Mouse (Mus musculus) Muller cell, postnatal 12 days (primary cell): ENCODE measurements around the gene Csmd2.

ENCODE experiments used
- DNase-seq: peaks from one replicate; pipeline ENCODE4 v3.0.0-alpha.2; 2015; ENCODE audit errors: inconsistent ontology term

Gene Csmd2

DNA sequence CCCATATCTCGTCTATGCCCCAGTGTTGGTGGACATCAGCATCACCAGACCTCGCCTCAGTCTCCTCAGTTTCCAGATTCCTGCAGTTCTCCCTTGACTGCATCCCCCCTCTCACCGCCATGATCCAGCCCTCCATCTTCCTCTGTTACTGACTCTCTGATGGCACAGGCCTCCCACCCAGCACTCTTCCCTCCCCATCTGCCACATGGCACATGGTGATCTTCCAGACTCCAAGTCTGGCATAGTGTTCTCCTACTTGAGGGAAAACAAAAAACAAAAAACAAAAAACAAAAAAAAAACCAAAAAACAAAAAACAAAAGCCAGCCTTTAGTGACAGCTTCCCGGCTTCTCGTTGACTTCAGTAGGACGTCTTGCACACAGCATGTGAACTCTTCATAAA is 339.8 kb downstream of the Csmd2 start:
- DNase-seq: no peak

DNA sequence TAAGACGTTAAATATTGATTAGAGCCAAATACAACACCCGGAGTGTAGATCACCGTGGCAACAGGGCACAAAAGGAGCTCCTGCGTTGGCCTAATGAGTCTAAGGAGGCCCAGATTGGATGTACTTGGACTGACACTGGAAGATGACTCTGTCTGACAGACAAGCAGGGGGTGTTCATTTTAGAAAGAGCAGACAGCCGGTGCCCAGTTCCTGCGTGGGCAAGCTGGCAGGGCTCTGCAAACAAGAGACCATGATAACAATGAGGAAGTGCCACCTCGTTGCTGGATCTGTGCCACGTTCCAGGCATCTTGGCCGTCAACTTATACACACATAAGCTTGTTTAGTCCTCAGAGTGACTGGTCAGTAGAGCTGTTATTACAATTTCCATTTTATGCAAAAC is 342.9 kb downstream of the Csmd2 start:
- DNase-seq: peak; percentile 52

DNA sequence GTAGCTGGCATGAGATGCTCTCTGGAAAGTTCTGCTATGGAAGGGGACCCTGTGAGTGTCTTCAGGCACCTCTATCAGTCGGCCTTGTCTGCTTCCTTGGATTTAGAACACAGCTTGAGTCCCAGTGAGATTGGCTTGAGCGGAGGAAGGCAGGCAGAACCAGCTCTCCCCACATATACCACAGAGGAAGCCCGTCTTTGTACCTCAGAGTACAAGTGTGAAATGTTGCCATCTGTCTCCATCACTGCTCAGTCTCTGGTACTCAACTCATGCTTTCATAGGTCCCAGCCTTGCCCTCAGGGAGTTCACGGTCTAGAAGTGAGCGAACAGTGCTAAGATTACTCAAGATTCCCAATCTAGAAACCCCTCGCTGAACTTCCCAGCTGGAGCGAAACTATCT is 352.8 kb downstream of the Csmd2 start:
- DNase-seq: no peak

DNA sequence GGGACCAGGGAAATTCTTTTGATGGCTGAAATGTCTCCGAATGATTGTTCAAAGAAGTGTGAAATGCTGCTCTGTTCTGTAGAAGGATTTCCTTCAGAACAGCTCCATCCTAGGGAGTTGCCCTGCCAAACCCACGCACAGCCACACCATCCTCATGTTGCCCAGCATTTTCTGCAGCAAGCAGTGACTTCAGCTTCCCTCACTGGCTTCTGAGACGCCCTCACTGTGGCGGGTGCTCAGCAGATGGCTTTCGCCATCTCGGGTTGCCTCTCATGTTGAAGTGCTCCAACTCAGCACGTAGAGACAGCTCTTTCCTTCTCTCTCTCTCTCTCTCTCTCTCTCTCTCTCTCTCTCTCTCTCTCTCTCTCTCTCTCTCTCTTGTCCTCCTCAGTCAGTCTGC is 353.7 kb downstream of the Csmd2 start:
- no peak for DNase-seq

DNA sequence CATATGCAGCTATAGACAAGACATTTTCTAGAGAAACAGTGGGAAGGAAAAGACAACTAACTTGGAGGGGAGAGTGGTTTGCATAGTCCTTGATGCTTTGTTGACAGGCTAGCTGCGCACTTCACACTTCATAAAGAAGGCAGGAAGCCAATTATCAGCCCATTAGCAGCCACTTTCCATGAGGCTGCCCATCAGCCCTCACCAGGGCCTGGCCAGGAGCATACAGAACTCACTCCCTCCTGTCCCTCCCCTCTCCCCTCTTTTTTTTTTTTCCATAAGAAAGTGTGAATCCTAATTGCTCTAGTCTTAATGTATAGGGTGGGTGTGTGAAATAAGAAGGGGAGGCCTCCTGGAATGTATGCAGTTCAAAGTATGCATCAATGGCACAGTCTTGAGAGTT is 354.6 kb downstream of the Csmd2 start:
- no peak for DNase-seq

DNA sequence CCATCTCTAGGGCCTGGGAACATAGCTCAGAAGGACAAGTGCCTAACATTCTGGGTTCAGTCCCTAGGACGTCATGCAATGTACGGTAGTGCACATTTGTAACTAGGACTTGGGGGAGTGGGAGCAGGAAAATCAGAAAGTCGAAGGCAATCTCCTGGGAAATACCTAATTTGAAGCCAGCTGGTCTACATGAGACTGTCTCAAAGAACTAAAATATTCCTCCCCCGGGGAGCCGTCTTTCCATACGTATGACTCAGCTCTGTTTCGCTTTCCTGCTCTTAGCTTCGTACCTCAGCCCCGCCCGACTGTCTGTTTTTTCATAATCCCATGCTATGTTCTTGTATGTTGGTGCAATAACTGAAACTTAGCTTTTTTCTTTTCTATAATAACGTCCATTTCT is 371.1 kb downstream of the Csmd2 start:
- DNase-seq: no peak

DNA sequence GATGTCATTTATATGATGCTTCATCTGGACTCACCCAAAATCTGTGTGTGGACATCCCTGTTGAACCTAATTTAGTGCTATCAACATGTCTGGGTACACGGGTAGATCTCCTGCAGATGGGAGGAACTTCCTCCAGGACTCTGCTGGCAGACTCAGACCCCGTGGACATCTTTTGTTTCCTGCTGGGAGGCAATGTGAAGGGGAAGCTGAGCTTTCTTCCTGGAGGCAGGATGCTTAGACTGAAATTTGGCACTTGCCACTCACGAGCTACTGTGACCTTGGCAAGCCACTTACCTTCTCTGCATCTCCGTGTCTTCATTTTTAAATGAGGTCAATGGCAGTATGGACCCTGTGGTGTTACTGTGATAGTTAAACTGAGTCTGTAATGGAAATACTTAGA is 378.2 kb downstream of the Csmd2 start:
- no peak for DNase-seq

DNA sequence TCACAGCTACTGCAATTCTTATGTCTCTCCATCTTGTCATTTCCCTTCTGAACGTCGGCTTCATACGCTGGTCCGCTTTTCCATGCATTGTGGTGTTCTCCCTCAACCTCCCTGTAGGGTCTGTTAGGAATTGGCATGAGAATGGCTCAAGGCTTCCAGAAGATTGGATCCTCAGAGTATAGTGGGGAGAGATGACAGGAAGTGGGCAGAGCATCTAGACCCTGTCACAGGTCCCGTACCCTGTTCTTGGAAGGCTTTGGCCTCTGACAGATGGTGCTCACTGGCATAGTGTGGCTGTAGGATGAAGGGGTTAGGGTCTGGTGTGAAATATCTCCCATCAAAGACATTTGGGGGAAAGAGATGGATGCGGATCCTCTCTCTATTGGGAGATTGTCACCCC is 380.4 kb downstream of the Csmd2 start:
- DNase-seq: no peak

DNA sequence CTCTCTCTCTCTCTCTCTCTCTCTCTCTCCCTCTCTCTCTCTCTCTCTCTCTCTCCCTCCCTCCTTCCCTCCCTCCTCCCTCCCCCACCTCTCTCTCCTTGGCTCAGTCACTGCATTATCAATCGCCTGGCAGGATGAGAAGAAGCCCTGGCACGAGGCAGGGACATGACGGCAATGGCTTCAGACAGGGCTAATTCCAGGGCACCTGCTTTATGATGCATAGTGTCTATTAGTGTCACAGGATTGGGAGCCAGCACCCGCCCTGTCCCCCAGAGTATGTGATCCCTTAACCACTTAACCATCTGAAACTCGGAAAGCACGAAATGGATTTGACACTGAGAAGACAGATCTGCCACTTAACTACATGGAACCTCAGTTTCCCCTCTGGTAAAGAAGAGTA is 384.1 kb downstream of the Csmd2 start:
- peak; percentile 19 for DNase-seq

DNA sequence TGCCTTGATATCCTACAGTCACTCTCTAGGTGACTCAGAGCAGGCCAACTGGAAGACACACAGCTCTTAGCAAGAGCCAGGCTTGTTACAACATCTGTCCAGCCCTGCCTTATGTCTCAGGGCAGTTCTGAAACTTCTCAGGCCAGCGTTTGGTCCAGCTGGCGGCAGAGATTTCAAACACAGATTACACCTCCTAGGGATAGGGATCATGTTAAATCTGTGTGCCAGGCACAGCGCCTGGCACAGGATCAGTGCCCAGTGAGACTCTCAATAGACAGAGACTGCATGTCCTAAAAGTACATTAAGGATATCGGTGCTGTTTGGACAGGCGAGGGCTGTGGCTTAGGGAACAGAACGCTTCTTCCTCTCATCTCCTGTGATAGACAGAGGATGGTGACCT is 385.5 kb downstream of the Csmd2 start:
- no peak for DNase-seq

DNA sequence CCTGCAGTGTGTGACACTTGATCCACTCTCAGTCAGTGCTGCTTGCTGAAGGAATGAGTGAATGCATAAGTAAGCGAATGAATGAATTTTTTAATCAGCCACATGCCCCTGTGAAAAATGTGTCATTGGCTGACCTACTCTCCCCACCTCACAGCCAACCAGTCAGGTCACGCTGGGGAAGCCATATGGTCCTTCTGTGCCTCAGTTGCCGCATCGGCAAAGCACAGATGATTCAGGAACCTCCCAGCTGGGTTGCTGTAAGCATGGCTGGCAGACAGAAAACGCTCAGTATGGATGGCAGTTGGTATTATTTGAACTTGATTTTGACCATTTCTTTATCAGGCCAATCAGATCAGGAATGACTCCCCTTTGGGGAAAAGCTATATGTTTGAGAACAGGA is 386.4 kb downstream of the Csmd2 start:
- DNase-seq: no peak

DNA sequence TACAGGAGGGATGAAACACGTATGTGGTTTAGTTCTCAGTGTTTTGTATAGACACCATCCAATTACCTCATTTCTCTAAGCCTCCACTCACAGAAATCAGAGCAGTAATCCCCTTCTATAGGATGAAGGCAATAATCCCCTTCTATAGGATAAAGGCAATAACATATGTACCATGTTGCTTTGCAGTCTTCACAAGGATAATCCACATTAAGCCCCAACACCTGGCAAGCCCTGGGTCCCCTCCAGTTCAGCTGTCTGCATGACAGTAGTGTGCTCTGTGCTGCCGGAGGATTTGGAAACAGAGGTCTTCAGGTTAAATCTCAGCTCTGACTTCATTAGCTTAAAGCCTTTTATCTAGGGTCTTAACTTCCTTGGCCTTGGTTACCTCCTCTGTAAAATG is 391.3 kb downstream of the Csmd2 start:
- DNase-seq: no peak

DNA sequence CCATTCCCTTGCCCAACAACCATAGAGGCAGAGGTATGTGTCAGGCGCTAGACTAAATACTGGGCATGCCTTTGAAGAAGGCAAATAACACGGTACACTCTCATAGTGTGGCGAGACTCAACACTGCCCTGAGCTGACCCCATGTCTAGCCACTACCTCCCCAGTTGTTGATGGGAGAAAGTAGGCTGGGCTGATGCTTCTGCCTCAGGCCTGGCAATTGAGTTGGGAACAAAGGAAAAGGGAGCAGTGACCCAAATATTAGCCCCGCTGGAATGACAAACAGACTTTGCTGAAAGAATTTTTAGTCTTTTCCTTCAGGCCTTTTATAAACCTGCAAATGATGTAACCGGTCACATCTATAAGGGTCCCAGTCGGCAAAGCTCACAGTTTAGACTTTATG is 393.7 kb downstream of the Csmd2 start:
- peak; percentile 69 for DNase-seq

DNA sequence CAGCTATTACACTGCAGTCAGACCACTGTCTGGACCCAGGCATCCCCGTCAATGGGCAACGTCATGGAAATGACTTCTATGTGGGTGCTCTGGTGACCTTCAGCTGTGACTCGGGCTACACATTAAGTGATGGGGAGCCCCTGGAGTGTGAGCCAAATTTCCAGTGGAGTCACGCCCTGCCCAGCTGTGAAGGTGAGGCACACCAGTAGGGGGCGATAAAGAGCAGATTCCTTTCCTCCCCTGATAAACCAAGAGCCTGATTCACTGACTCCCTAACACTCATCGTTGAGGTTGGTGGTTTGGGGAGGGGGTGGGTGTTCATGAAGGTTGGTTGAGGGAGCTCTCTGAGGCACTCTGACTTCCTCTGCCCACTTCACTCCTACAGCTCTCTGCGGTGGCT is 396.1 kb downstream of the Csmd2 start:
- DNase-seq: no peak

DNA sequence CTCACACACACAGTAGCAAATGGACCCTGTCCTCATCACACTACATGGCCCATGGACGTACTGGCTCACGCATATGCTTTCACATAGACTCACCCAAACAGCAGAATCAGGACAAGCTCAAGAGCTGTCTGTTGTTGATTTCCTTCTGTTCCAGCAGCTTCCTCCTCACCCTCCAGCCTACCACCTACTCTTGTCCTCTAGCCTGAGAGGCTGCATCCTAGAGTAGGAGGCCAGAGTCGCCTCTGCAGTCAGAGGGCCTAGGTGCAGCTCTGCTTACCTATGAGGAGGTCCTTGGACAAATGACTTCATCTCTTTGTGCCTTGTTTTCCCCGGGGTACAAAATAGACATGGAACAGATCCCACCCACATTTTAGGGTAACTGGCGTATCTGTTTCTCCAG is 403.8 kb downstream of the Csmd2 start:
- no peak for DNase-seq

DNA sequence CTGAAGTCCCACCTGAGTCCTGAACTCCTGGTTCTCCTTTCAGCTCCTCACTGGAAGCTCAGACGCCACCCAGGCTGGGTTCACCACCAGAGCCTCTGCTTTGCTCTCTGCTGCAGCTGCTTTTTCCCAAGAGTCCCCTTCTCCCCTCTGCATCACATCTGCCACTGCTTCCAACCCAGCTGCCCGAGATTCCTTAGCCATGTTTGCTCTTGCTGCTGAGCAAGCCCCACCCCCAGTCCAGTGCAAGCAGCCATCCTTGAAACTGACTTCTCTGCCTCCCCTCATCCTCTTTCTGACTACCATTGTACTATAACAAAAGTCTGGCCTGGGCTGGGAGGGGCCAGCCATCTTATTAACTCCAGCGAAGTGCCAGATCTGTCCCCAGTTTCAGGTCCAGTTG is 404.6 kb downstream of the Csmd2 start:
- DNase-seq: no peak

DNA sequence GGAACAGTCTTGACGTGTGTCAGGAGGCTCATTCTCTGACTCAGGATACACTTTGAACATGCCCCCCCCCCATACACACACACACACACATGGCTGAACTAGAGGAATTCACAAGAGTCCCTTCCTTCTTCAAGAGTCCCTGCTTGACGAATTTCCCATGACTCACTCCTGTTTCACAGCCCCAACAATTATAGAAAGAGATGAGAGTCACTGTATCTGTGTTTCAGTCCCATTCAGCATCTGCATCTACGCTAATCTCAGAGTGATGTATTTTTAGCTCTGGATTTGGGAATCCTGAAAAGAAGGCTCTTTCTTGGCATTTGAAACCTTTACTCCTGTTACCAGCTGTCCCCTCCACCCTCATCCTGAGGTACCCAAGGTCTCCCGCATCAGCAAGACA is 406.2 kb downstream of the Csmd2 start:
- peak; percentile 49 for DNase-seq

DNA sequence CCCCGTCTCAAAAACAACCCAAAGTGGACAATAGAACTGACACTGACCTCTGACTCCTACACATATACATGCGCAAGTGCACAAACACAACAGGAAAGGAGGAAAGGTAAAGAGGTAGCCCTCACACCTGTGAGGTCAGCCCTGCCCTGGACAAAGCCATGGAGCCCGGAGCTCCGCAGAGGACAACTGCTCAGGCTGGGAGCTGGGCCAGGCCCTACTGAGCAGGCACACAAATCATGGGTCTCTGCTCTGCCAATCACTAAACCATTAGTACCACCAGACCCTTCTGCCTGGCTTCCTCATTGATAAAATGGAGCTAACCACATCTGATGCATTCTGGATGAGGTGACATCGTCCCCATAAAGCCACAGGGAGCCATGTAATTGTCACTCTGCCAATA is 409.0 kb downstream of the Csmd2 start:
- DNase-seq: no peak

DNA sequence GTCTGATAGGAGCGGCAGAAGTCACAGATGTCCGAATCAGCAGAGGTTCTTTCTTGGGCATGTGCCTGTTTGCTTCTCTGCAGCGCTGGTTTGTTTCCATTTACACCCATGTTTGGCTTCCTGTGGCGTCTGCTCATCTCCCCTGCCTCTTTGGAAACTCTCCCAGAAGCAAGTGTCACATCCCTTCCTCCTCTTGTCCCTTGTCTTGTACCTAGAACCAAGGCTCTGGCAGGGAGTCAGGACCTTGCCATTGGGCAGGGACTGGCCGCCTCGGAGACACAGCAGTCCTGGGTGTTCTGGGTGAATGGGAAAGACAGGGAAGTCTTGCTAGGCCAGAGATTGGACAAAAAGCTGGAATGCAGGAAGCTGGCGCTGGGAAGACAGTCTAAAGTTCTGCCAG is 410.1 kb downstream of the Csmd2 start:
- peak; percentile 44 for DNase-seq

DNA sequence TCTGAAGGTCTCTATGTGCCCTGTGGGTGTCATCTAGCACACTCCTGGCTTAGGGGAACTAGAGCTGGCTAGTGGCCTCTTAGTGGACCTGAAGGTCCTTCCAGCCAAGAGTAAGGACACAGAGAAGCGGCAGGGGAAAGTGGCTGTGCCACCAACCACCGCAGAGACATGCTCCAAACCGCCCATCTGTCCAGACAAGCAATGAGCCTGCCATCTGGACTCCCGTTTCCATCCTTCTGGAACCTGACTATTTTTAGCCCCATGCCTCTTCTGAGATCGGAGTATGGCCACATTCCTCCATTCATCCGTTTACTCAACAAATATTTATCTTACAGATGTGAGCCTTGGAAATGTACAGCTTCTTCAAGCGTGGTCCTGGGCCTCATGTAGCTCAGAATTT is 411.3 kb downstream of the Csmd2 start:
- DNase-seq: no peak

DNA sequence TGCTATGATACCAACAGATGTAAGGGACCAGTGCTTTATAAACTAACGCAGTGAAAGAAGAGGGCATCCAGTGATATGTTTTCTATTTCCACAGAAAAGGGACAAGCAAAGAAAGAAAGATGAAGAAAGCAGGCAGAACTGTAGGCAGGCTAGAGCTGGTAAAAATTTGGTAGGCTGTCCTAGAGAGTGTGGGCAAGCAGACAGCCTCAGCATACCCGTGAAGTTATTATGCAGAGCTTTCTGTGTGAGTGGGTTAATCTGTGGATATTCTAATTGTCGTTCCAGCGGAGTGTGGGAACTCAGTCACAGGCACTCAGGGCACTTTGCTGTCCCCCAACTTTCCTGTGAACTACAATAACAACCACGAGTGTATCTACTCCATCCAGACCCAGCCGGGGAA is 412.4 kb downstream of the Csmd2 start:
- DNase-seq: no peak

DNA sequence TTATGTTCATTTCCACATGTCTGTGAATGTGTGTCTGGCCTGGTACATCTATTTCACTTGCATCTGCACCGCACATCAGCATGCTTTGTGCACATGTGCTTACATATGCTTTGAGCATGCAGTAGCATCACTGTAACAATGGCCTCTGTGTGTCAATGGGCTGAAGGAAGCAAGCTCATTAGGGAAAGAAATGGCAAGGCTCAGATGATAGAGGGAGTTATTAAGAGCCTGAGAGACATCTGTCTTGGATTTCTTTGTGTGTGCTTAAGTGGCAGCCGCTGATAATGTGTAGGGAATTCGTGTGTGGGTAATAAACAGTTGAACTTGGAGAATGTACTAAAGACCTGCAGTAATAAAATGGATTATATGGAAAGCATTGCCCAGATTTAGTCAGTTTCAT is 413.9 kb downstream of the Csmd2 start:
- DNase-seq: no peak

DNA sequence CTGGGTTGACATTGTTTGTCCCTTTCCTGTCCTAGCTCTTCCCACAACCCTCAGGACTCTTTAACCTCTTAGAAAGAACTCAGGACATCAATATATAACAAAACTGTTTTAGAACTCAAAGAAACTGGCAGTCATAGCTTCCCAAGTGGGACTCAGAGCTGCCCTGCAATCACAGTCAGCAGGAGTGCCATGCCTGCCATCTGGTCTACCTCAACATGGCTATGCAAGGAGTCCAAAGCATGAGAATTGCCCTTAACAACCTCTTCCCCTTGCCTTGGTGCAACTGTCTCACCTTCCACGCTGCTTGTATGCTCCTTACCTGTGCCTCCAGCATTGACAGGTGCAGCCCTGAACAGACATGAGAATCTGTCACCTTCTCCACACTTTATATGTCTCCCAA is 415.0 kb downstream of the Csmd2 start:
- no peak for DNase-seq

DNA sequence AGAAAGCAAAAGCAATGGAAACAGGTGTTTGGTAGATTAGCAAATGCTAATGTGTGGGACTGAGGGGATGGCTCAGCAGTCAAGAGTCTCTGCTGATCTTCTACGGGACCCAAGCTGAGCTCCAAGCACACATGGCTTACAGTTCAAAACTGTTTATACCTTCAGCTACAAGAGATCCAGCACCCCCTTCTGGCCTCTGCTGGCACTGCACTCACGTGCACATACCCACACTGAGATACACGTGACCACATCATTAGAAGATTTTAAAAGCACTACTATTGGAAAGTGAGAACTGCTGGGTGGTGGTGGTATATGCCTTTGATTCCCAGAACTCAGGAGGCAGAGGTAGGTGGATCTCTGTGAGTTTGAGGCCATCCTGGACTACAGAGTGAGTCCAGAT is 417.9 kb downstream of the Csmd2 start:
- no peak for DNase-seq
